ENCODE assay signal across 8 mouse cellular contexts in the genomic region with DNA sequence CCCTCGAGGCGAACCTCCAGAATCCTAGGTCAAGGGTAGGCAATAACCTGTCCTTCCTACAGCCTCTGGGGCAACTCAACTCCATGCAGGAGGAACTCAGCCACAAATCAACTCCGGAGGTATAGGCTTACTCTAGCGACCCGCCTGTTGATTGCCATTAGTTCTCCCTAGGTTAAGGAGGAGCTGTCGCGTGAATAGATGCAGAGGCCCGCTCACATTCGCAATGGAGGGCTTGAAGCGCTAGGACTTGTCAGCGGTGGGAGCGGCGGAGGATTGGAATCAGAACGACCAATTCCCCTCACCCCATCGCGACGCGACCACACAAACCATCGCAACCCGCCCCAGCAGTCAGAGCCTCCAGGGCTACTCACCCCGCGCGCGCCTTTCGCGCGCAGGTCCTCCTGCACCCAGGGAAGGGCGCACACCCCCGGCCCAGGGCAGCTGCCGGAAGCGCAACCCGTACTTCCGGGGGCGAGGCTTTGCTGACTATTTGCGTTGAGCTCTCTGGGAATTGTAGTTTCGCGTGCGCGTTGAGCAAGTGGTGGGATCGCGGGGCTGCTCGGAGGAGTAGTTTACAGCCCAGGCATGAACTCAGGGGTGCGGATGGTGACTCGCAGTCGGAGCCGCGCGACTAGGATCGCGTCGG. TPM values are rescaled to one million over a fixed set of nuclear protein-coding genes. Genes with fewer than 3 reads are reported as not detected.
A peak's percentile ranks its signal among the peaks of the same experiment; 100 is the strongest.
DNase-seq lines count a peak whose midpoint lies in the region; ATAC-seq and TF ChIP-seq lines count a peak whose summit lies in the region.

Gene Tsc2 (minus strand): TSS at position 464 of the 646 bp plus-strand sequence.
Gene Nthl1 (plus strand): TSS at position 514 of the 646 bp plus-strand sequence.

- H3K27me3 ChIP-seq in C2C12 (ENCODE audit: control insufficient read depth, insufficient read depth, insufficient read length): no peaks in the 10 kb centered on the region
- no peaks in the 10 kb centered on the region for H3K27me3 ChIP-seq in limb, embryonic 14.5 days (ENCODE audit: control insufficient read depth, insufficient read depth, low read length)
- H3K27me3 ChIP-seq in midbrain, embryonic 16.5 days (ENCODE audit: control insufficient read depth, insufficient read depth, low read depth, low read length): no peaks in the 10 kb centered on the region

- no peaks in the 10 kb centered on the region for H3K36me3 ChIP-seq in C2C12 (ENCODE audit: control insufficient read depth, insufficient read depth)
- H3K36me3 ChIP-seq in limb, embryonic 14.5 days (ENCODE audit: control insufficient read depth, insufficient read depth, low read length): peaks cover 40% of the 10 kb centered on the region
- H3K36me3 ChIP-seq in midbrain, embryonic 16.5 days (ENCODE audit: control insufficient read depth, insufficient read depth, low read length): peaks cover 11% of the 10 kb centered on the region

- H3K4me1 ChIP-seq in embryonic fibroblast, embryonic 13.5 days (ENCODE audit: control insufficient read depth, insufficient read depth, low read length): peaks cover 2% of the 10 kb centered on the region
- H3K4me1 ChIP-seq in limb, embryonic 14.5 days (ENCODE audit: control insufficient read depth, insufficient read depth, low read length): peaks cover 16% of the 10 kb centered on the region
- peaks cover 9% of the 10 kb centered on the region for H3K4me1 ChIP-seq in midbrain, embryonic 16.5 days (ENCODE audit: control insufficient read depth, insufficient read depth, low read length)

- peak within 1 kb of the TSS; percentile 82 for H3K4me3 ChIP-seq in C2C12 (ENCODE audit: insufficient read depth, poor library complexity, severe bottlenecking)
- H3K4me3 ChIP-seq in embryonic fibroblast, embryonic 13.5 days (ENCODE audit: insufficient read depth, low read length): peak within 1 kb of the TSS; percentile 78
- H3K4me3 ChIP-seq in limb, embryonic 14.5 days (replicated peaks; ENCODE audit: low read length): peak within 1 kb of the TSS; percentile 62
- H3K4me3 ChIP-seq in midbrain, embryonic 16.5 days (ENCODE audit: low read depth, low read length): peak within 1 kb of the TSS; percentile 67

- no peaks in the 10 kb centered on the region for H3K79me3 ChIP-seq in C2C12 (ENCODE audit: low read depth)

- H3ac ChIP-seq in C2C12 (ENCODE audit: control insufficient read depth, insufficient read length, low read depth): peak within 1 kb of the TSS; percentile 83

- peak; percentile 90 for ATAC-seq in limb, embryonic 14.5 days (ENCODE audit: low FRiP score, low read depth)
- ATAC-seq in midbrain, embryonic 16.5 days: peak; percentile 92

- no peaks in the 10 kb centered on the region for H3K9me3 ChIP-seq in limb, embryonic 14.5 days (ENCODE audit: control insufficient read depth, low read length)
- H3K9me3 ChIP-seq in midbrain, embryonic 16.5 days (replicated peaks; ENCODE audit: control insufficient read depth, low read length, poor library complexity, severe bottlenecking): no peaks in the 10 kb centered on the region

- H3K9ac ChIP-seq in limb, embryonic 14.5 days (ENCODE audit: low read depth, low read length, severe bottlenecking): peak within 1 kb of the TSS; percentile 69
- H3K9ac ChIP-seq in midbrain, embryonic 16.5 days (ENCODE audit: low read depth, low read length): peak within 1 kb of the TSS; percentile 70

- no peaks in the 10 kb centered on the region for H3K79me2 ChIP-seq in C2C12 (ENCODE audit: control insufficient read depth, insufficient read depth)

- TF ChIP-seq POLR2A in embryonic fibroblast, embryonic 13.5 days (IDR thresholded peaks at IDR 0.05; ENCODE audit: low read depth, low read length): peak; percentile 83
- TF ChIP-seq POLR2A in limb, embryonic 14.5 days (IDR thresholded peaks at IDR 0.05; ENCODE audit: borderline replicate concordance, extremely low read depth, insufficient read depth, insufficient read length): peak; percentile 64; the same call in 1 of the 2 replicates

- no peak for TF ChIP-seq CTCF in C2C12 (IDR thresholded peaks at IDR 0.05; ENCODE audit: control insufficient read depth, insufficient read depth, insufficient read length)
- no peak for TF ChIP-seq CTCF in embryonic fibroblast, embryonic 13.5 days (IDR thresholded peaks at IDR 0.05; ENCODE audit: borderline replicate concordance, insufficient read depth, low read length)

- 1% methylated on average over 51 of the region's 51 CpGs for WGBS in limb, embryonic 14.5 days
- 2% methylated on average over 51 of the region's 51 CpGs for WGBS in midbrain, embryonic 16.5 days

- peak; percentile 93 for DNase-seq in brain, adult 2 months (ENCODE audit: low read depth, low spot score)
- peak; percentile 83 for DNase-seq in heart, adult 9 months (ENCODE audit: low spot score in 2 of 2)
- peak; percentile 85 for DNase-seq in kidney, adult 9 months
- DNase-seq in limb, embryonic 14.5 days (ENCODE audit: low spot score): peak; percentile 88
- peak; percentile 65 to 84 for DNase-seq in spleen, postnatal 10 days (ENCODE audit: low spot score in 2 of 2)

- H3K4me2 ChIP-seq in limb, embryonic 14.5 days (replicated peaks; ENCODE audit: low read depth, low read length, severe bottlenecking): peak within 1 kb of the TSS; percentile 82
- peak within 1 kb of the TSS; percentile 82 for H3K4me2 ChIP-seq in midbrain, embryonic 16.5 days (ENCODE audit: low read length)

- H3K27ac ChIP-seq in embryonic fibroblast, embryonic 13.5 days (ENCODE audit: insufficient read depth, low read length): peak within 1 kb of the TSS; percentile 88
- H3K27ac ChIP-seq in limb, embryonic 14.5 days (replicated peaks; ENCODE audit: low read depth, low read length): peak within 1 kb of the TSS; percentile 90
- peak within 1 kb of the TSS; percentile 68 for H3K27ac ChIP-seq in midbrain, embryonic 16.5 days (ENCODE audit: low read length)

TF ChIP-seq in C2C12, 6 proteins besides CTCF, POLR2A, EP300 and RAD21:
- TF ChIP-seq FOSL1 (IDR thresholded peaks at IDR 0.05; ENCODE audit: insufficient read depth, low read length, poor library complexity, severe bottlenecking) (no peak), MAX (IDR thresholded peaks at IDR 0.05) (peak; percentile 39)

RNA-seq across cellular contexts. Expression of gene Tsc2, which starts in this region (rescaled TPM):
- polyA plus RNA-seq in C2C12 (2012; fragmentation: generic; extraction: Trizol): 33.3 TPM
- polyA plus RNA-seq in embryonic fibroblast, embryonic 13.5 days (2011; ENCODE audit: insufficient read length, low read depth, missing spikeins): 75.0 and 83.8 TPM in 2 replicates
- 162 and 199 TPM in 2 replicates for polyA plus RNA-seq in limb, embryonic 14.5 days (2012; rRNA removed)
- polyA plus RNA-seq in limb, embryonic 14.5 days (2014; fragmentation: Nextera tagmentation; extraction: Ambion mirVana): 62.9 and 70.6 TPM in 2 replicates
- 72.4 and 85.0 TPM in 2 replicates for polyA plus RNA-seq in midbrain, embryonic 16.5 days (2015; fragmentation: Nextera tagmentation; extraction: Ambion mirVana)

RNA-seq across cellular contexts. Expression of gene Nthl1, which starts in this region (rescaled TPM):
- 12.6 TPM for polyA plus RNA-seq in C2C12 (2012; fragmentation: generic; extraction: Trizol)
- 8.7 and 11.1 TPM in 2 replicates for polyA plus RNA-seq in embryonic fibroblast, embryonic 13.5 days (2011; ENCODE audit: insufficient read length, low read depth, missing spikeins)
- 28.5 and 30.0 TPM in 2 replicates for polyA plus RNA-seq in limb, embryonic 14.5 days (2012; rRNA removed)
- polyA plus RNA-seq in limb, embryonic 14.5 days (2014; fragmentation: Nextera tagmentation; extraction: Ambion mirVana): 17.8 and 21.5 TPM in 2 replicates
- polyA plus RNA-seq in midbrain, embryonic 16.5 days (2015; fragmentation: Nextera tagmentation; extraction: Ambion mirVana): 9.8 and 10.0 TPM in 2 replicates

Comparison
In these comparisons a context has a peak if more than half of its experiments do, and no peak if none do; other contexts are left out.
1. Peak in every context shown above with its lines: DNase-seq, ATAC-seq, H3K4me3 ChIP-seq and H3K27ac ChIP-seq.